Mouse (Mus musculus): ENCODE data around the gene Pi4kb. TPM values are rescaled to one million over a fixed set of nuclear protein-coding genes. Genes with fewer than 3 reads are reported as not detected.

Gene Pi4kb
- total RNA-seq, 1 experiment from 2014 or later = 61.8 TPM

GRCm38 (mm10) chr3:94953764-94954616, 20.5 kb upstream of the Pi4kb start, which contains the start of gene Rfx5:
TSS of gene Rfx5 (plus strand) at chr3:94954075.
- peak; percentile 87 for DNase-seq

- no peak for DNase-seq
Observed at GRCm38 (mm10) chr3:94958295-94958694, 16.2 kb upstream of the Pi4kb start.

- DNase-seq = no peak
Observed at GRCm38 (mm10) chr3:94959871-94960270, 14.7 kb upstream of the Pi4kb start.

GRCm38 (mm10) chr3:94960322-94960721, 14.2 kb upstream of the Pi4kb start:
- DNase-seq = no peak

GRCm38 (mm10) chr3:94964989-94965388, 9.5 kb upstream of the Pi4kb start:
- DNase-seq = no peak

GRCm38 (mm10) chr3:94965878-94966277, 8.7 kb upstream of the Pi4kb start:
- no peak for DNase-seq

GRCm38 (mm10) chr3:94972552-94972951, 2.0 kb upstream of the Pi4kb start:
- no peak for DNase-seq

GRCm38 (mm10) chr3:94973620-94974019, 911 bp upstream of the Pi4kb start:
- DNase-seq = no peak

- DNase-seq = no peak
Observed at GRCm38 (mm10) chr3:94974026-94974527, 454 bp upstream of the Pi4kb start.

- no peak for DNase-seq
Observed at GRCm38 (mm10) chr3:94984312-94984711, 9.8 kb downstream of the Pi4kb start.

- DNase-seq = no peak
Observed at GRCm38 (mm10) chr3:94985513-94985912, 11.0 kb downstream of the Pi4kb start.

GRCm38 (mm10) chr3:94987578-94987977, 13.0 kb downstream of the Pi4kb start:
- peak; percentile 55 for DNase-seq

- no peak for DNase-seq
Observed at GRCm38 (mm10) chr3:94989159-94989761, 14.7 kb downstream of the Pi4kb start.

GRCm38 (mm10) chr3:94996946-94997345, 22.4 kb downstream of the Pi4kb start:
- peak; percentile 73 for DNase-seq

- DNase-seq = no peak
Observed at GRCm38 (mm10) chr3:95002569-95002968, 28.0 kb downstream of the Pi4kb start.

GRCm38 (mm10) chr3:95003273-95003672, 28.7 kb downstream of the Pi4kb start:
- no peak for DNase-seq

GRCm38 (mm10) chr3:95005651-95006050, 31.1 kb downstream of the Pi4kb start:
- DNase-seq = no peak

- peak; percentile 51 for DNase-seq
Observed at GRCm38 (mm10) chr3:95007706-95008105, 33.2 kb downstream of the Pi4kb start.

GRCm38 (mm10) chr3:95010396-95010795, 35.9 kb downstream of the Pi4kb start:
- no peak for DNase-seq

GRCm38 (mm10) chr3:95012982-95013381, 38.5 kb downstream of the Pi4kb start:
- no peak for DNase-seq

- DNase-seq = no peak
Observed at GRCm38 (mm10) chr3:95013699-95014427, 39.3 kb downstream of the Pi4kb start.

GRCm38 (mm10) chr3:95014428-95015151, 40.1 kb downstream of the Pi4kb start:
- peak; percentile 66 for DNase-seq

Data from adrenal gland, postnatal 25 days (tissue).